Mouse (Mus musculus) thymus, postnatal 10 days (tissue): Measurements from ENCODE around the gene Dnmt3a.

Experiments used
- DNase-seq, 2 experiments: peaks; one replicate each; pipeline ENCODE4 v3.0.0; 2021; ENCODE audit warnings: low spot score in 2 of 2

The Dnmt3a gene

GRCm38 (mm10) chr12:3819899-3820298 is 14.1 kb downstream of the Dnmt3a start:
- no peak for DNase-seq

GRCm38 (mm10) chr12:3823408-3823807 is 17.6 kb downstream of the Dnmt3a start:
- DNase-seq, result no peak

- no peak for DNase-seq
Observed at GRCm38 (mm10) chr12:3824906-3825713, 19.3 kb downstream of the Dnmt3a start.

GRCm38 (mm10) chr12:3825714-3826080 is 19.9 kb downstream of the Dnmt3a start:
- no peak for DNase-seq

GRCm38 (mm10) chr12:3827771-3828170 is 22.0 kb downstream of the Dnmt3a start:
- DNase-seq, result no peak

GRCm38 (mm10) chr12:3833059-3833760 is 27.4 kb downstream of the Dnmt3a start:
- no peak for DNase-seq

- DNase-seq, result peak; percentile 38
Observed at GRCm38 (mm10) chr12:3833851-3834273, 28.1 kb downstream of the Dnmt3a start.

GRCm38 (mm10) chr12:3834373-3835314 is 28.8 kb downstream of the Dnmt3a start:
- peak; percentile 51 to 54 for DNase-seq

- no peak for DNase-seq
Observed at GRCm38 (mm10) chr12:3835576-3835975, 29.8 kb downstream of the Dnmt3a start.

GRCm38 (mm10) chr12:3837081-3837832 is 31.4 kb downstream of the Dnmt3a start:
- no peak for DNase-seq

- no peak for DNase-seq
Observed at GRCm38 (mm10) chr12:3838009-3838408, 32.2 kb downstream of the Dnmt3a start.

- no peak for DNase-seq
Observed at GRCm38 (mm10) chr12:3839662-3840061, 33.9 kb downstream of the Dnmt3a start.

- DNase-seq, result no peak
Observed at GRCm38 (mm10) chr12:3841121-3841520, 35.3 kb downstream of the Dnmt3a start.

GRCm38 (mm10) chr12:3842843-3843242 is 37.0 kb downstream of the Dnmt3a start:
- DNase-seq, result no peak

GRCm38 (mm10) chr12:3843371-3843861 is 37.6 kb downstream of the Dnmt3a start:
- DNase-seq, result no peak

GRCm38 (mm10) chr12:3843918-3844317 is 38.1 kb downstream of the Dnmt3a start:
- no peak for DNase-seq

GRCm38 (mm10) chr12:3844335-3844734 is 38.5 kb downstream of the Dnmt3a start:
- no peak for DNase-seq

GRCm38 (mm10) chr12:3849481-3849880 is 43.7 kb downstream of the Dnmt3a start:
- no peak for DNase-seq

GRCm38 (mm10) chr12:3850165-3850564 is 44.4 kb downstream of the Dnmt3a start:
- no peak for DNase-seq

- no peak for DNase-seq
Observed at GRCm38 (mm10) chr12:3850731-3851130, 44.9 kb downstream of the Dnmt3a start.

- no peak for DNase-seq
Observed at GRCm38 (mm10) chr12:3851179-3851578, 45.4 kb downstream of the Dnmt3a start.
